Mouse (Mus musculus): ENCODE measurements around the gene Net1. TPM values are rescaled to one million over a fixed set of nuclear protein-coding genes. Genes with fewer than 3 reads are reported as not detected.
A peak's percentile ranks its signal among the peaks of the same experiment; 100 is the strongest.
"Not testable (repeated sequence)": the region's sequence is repeated elsewhere in the genome, so short reads cannot be mapped to it uniquely, and the experiment has no call there.

The Net1 gene
- total RNA-seq (2021) = 10 to 100 TPM; 32.8 to 41.4 TPM
- long read RNA-seq, transcript Net1-202 (10 exons, 3,871 nt) = major isoform, 14 of 18 reads
- long read RNA-seq, partial matches to known transcripts = 3 of 18 reads
- long read RNA-seq, other reads (novel, unspliced or antisense) = 1 of 18 reads

DNA sequence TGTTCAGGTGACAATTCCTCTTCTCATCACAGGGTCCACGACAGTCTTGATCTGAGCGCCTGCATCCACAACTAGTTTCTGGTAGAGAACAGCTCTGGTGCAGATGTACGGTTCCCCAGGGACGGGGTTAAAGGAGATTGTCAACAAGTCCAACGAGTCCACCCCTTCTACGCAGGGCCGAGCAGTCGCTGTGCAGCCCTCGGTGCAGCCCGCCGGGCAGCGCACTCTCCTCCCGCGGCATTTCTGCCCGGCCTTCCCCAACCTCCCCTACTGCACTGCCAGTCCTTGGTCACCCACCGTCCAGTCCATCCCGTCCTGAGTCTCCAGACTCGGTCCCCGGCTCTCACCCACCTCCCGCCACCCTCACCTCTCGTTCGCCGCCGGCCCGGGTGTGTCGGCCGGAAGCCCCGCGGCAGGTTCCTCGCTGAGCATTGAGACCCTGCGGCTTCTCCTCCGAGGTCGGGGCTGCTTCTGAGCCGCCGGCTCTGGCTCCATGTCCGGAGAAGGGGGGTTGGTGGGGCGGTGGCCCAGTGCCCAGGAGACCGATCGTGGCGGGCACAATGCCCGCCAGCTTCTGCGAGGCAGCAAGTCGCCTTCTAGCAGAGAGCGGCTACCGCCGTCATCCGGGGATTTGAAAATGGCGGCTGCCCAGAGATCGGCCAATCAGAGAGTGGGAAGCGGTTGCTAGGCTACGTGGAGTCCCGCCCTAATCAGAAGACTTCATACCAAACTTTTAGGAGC lies at the start of gene Net1, which contains the start of gene Tubal3:
Net1 (minus strand) TSS at position 650 of the 741 bp plus-strand sequence.
Tubal3 (plus strand) TSS at position 704 of the 741 bp plus-strand sequence.
- DNase-seq (ENCODE audit: low spot score in 2 of 2) = peak; percentile 71 to 91

DNA sequence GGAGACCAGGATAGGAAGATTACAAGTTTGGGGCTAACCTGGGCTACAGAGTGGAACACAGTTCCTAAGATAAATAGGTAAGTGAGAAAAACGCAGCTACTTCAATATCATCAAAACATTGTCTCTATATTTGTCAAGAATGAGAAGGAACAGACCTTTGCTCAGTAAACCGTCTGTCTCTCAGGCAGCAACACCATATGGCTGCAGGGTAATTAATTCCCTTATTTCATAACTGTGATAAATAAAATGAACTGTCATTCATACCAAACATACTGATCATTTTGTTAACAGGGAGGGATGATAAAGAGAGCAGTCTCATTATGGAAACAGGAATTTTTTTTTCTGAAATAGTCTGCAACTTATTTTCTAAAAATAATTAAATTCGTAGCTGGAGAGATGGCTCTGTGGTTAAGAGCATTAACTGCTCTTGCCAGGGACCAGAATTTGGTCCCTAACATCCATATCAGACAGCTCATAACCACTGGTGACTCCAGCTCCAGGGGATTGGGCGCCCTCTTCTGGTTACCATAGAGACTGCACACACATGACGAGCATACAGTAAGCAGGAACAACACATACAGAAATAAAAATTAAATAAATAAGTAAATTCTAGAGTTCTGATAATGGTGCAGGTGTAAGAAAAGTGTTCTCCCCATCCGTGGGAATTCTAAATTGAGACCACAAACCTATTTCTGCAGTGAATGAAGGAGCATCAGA lies 33.3 kb upstream of the Net1 start:
- peak in 1 of 2 experiments; percentile 61 for DNase-seq (ENCODE audit: low spot score in 2 of 2)

DNA sequence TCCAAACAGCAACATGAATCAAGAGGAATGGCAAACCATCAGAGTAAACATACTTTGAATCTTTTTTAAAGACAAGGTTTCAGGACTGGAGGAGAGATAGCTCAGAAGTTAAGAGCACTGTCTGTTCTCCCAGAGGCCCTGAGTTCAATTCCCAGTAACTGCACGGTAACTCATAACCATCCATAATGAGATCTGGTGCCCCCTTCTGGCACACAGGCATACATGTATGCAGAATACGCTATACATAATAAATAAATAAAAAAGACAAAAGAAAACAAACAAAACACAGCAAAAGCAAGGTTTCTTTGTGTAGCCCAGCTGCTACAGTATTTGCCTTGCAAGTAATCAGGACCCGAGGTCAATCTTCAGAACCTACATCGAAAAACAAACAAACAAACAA lies 31.5 kb upstream of the Net1 start:
- DNase-seq (ENCODE audit: low spot score in 2 of 2) = no peak

DNA sequence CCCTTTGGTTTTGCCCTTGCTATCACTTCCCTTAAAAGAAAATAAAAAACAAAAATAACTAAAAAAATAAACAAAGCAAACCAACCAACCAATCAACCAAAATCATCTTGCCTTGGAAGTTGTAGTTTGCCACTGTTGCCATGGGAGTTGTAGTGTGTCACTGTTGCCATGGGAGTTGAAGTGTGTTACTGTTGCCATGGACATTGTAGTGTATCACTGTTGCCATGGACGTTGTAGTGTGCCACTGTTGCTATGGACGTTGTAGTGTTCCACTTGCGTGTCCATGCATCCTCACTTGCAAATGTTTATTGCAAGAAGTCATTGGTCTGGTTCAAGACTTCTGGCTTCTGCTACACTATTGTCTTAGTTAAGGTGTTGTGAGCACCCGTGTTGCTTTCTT lies 29.2 kb upstream of the Net1 start:
- no peak for DNase-seq (ENCODE audit: low spot score in 2 of 2)

DNA sequence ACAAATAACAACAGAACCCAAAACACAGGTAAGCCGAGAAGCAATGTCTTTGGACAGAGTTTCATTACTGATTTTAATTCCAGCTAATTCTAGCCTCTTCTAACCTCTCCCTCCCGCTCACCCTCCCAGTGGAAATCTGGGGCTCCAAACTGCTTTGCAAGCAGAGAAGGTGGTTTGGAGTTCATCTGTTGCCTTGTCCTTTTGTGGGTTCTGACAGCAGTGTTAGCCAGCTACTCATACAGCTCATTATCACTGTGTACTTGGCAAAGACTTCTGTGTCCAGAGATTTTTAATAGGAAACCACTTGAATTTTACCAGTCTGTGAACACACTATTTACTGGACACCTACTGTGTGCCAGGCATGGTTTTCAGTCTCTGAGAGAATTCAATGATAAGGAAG lies 27.2 kb upstream of the Net1 start, which contains the start of gene Ucn3:
Ucn3 (minus strand) TSS at position 101 of the 400 bp plus-strand sequence.
- DNase-seq (ENCODE audit: low spot score in 2 of 2) = no peak

DNA sequence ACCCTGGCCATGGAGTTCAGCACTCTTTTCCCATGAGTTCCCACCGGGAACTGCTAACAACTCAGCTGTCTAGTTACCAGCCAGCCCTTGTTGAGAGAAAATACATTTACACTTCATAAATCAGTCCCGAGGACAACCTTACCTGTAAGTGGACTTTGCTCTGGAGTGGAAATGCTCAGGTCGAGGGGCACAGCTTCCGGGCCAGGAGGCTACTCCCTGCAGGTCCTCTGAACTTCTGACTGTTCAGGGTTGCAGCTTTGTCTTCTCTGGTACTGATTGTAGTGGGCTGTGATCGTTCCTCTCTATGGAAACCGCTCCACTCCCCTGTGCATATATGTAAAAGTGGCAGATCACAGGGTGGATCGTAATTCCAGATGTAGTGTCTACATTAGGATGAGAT lies 26.7 kb upstream of the Net1 start:
- no peak for DNase-seq (ENCODE audit: low spot score in 2 of 2)

DNA sequence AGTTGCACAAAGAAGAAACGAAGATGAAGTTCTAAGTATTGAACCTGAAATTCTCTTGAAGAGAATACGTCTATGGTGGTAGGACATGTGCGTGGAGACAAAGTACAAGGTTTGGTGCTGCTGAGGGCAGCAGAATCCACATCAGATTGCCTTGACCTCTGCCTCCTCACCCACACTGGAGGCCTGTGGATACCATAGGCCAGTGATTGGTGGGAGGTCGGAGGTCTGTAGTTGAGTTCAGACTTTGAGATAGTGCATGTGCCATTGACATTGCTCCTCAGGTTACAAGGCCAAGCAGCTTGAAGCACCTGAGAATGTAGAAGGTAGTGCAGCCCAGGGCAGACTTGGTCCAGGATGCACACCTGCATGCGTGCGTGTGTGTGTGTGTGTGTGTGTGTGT lies 8.0 kb upstream of the Net1 start:
- DNase-seq (ENCODE audit: low spot score in 2 of 2) = no peak

DNA sequence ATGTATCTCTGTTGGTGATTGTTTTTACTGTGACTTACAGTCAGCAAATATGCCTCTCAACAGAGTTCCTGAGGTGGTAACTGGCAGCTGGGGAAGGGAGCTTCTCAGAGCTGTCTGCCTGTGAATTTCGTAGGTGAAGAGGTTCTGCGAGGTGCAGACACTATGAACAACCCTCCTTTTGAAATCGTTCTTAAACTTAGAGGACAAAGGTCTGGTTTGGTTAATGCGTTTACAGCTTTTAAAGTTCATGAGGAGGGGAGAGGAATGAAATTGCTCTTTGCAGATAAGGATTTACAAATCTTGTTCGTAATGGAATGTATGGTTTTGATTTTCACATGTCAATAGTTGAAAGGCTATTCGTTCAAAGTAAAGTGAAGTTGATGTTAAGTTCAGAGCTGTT lies 7.6 kb upstream of the Net1 start:
- no peak for DNase-seq (ENCODE audit: low spot score in 2 of 2)

DNA sequence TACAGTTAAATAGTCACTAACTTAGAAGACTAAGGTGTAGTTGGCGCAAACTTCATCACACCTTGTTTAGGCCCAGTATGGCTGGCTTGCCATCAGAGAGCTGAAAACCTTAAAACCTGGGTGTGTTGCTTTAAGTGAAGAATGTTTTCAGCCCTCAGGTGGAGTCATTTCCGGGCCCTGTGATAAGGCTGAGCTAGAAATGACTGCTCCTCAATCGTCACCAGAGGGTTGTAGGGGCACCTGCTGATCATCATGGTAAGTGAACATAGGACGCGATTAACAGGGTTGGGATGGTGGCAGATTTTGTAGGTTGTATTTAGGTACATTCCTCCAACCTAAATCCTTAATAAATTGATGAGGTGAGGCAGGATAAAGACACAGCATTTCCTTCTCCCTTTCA lies 6.5 kb upstream of the Net1 start:
- DNase-seq (ENCODE audit: low spot score in 2 of 2) = no peak

DNA sequence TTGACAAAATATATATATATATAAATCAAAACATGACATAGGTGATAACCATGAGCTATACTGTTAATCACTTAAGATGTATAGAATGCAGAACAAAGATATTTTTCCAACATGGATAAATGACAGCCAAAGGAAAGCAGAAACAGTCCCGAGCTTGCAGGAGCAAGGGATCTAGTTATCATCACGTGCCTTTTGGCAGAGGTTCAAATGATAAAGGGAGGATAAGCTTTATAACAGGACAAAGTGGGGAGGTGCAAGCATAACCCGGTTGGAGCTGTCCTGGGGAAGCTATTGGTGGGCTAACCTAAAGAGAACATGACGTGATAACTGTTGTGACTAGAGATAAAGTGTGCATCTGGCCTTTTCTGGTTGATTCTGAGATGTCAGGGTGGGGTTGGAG lies 4.5 kb downstream of the Net1 start:
- DNase-seq (ENCODE audit: low spot score in 2 of 2) = no peak

DNA sequence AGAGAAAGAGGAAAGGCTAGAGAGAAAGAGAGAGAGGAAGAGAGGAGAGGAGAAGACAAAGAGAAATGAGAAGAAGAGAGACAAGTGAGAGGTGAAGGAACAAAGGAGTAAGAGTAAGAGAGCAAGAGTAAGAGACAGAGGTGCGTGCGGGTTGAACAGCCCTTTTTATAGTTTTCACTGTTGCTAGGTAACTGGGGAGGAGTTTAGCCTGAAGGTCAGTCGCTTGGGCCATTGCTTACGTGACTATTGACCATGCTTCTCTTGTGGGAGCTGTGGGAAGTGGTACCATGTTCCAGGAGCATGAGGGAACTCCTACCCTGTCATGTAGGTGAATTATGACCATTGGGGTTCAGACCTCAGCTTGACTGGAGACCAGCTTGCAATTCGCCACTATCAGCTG lies 7.7 kb downstream of the Net1 start:
- DNase-seq (ENCODE audit: low spot score in 2 of 2) = no peak

DNA sequence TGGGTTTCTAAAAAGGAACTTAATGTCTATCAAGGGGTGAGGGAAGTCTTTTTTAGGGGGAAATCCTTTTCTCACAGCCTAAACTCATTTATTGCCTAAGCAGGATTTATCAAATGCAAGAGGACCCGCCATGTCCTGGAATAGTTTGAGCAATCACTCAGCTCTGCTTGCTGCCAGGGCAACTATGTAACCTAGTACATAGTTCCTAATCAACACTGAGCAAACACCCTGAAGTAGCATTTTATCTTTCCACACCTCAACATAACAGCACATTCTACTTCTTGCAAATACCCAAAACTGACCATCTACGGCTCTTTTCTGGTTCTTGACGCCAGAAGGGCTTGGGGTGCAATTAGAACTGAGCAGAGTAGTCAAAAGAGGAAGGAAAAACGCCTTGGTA lies 9.8 kb downstream of the Net1 start:
- no peak for DNase-seq (ENCODE audit: low spot score in 2 of 2)

DNA sequence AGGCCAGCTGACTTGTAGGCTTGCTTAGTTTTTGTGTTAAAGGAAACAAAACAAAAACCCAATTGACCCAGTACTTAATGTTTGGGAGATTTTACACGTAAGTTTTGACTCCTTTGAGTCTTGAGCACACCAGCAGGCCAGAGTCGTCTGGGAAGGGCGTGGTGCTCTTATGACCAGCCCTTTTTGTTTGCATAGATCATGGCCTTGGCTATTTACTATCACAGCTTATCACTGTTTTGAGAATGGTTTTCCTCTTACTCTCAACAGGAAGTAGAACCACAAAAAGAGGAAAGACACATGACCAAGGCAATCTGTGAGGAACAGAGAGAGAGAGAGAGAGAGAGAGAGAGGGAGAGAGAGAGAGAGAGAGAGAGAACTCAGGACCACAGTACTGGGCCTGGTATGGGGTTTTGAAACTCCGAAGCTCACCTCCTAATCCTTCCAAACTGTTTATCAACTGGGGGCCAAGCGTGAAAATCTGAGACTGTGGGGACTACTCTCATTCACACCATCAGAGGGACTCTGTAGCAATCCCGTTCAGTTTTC lies 10.8 kb downstream of the Net1 start:
- DNase-seq (ENCODE audit: low spot score in 2 of 2) = no peak

DNA sequence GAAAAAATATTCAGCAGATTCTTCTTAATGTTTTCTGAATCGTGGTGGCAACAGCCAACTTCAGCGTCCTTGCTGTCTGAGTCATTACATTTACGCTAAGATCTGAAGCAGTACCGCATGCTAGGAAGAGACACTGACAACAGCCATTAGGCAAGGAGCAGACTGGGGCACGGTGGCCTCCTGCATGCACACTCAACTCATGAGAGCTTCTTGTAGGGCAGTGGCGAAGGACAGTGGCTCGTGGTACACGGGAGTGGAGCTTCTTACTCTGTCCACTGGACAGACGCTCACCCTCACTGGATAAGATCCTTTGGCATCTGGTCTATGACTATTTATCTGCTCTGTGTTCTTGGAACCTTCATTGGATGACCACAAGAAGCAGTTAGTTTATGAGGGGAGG lies 18.7 kb downstream of the Net1 start:
- no peak for DNase-seq (ENCODE audit: low spot score in 2 of 2)

DNA sequence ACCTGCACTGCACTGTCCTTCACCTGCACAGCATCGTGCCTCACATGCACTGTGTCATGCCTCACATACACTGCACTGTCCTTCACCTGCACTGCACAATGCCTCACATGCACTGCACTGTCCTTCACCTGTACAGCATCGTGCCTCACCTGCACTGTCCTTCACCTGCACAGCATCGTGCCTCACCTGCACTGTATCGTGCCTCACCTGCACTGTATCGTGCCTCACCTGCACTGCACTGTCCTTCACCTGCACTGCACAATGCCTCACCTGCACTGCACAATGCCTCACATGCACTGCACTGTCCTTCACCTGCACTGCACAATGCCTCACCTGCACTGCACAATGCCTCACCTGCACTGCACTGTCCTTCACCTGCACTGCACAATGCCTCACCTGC lies 19.8 kb downstream of the Net1 start:
- DNase-seq (ENCODE audit: low spot score in 2 of 2) = not testable (repeated sequence)

DNA sequence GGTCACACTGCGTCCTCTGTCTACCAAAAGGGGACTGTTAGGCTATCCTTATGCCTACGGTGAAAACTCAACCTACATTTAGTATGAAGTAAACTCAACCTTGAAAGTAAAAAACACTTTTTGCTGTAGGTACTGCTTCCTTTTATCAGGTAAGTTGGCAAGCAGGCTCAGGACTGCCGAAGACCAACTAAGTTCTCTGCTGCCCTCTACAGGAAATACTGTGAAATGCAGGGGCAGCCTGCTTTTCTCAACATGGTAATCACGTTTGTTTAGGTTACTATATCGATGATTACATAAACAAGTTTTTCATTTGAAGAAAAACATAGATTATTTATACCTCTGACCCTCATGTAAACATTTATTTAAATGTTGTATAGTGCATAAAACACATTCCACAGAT lies 21.1 kb downstream of the Net1 start:
- peak; percentile 47 to 86 for DNase-seq (ENCODE audit: low spot score in 2 of 2)

DNA sequence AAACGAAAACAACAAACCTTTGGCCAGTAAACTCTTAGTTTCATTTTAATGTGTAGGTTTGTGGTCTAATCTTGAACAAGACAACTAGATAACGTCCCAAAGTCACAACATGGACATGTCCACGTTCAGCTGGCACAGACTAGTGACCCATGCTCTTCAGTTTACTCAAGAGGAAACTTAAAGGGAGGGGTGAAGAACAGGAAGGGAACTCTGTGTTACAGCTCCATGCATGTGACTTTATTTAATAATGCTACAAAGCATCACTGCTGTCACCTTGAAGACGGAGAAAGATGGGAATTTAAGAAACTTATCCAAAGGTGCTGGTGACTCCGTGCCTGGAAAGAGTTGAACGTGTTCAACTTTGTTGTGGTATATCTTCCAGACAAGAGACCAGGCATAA lies 22.0 kb downstream of the Net1 start:
- no peak for DNase-seq (ENCODE audit: low spot score in 2 of 2)

DNA sequence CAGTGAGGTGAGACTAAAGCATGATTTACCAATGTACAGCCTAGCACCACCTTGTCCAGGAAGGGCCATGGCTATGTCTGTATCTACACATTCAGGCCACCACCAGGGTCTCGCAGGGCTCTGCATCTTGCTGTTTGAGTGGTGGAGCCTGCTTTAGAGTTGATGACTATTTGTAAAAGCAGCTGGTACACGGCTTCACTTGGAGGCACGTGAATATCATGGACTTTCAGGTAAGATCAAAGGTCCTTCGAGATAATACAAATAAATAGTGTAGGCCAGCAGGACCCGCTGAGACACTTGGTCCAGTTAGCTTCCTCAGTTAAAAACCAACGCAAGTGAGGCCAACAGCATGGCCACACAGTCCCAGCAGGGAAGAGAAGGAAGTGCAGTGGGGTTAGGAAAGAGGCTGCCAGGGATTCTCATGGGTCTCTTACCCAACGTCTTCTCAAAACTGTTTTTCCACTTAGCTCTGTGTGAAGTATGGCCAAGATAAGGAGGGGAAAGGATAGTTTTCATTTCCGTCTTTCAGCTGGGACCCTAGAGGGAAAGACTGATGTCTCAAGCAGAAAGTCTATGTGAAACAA lies 22.5 kb downstream of the Net1 start:
- DNase-seq (ENCODE audit: low spot score in 2 of 2) = no peak

DNA sequence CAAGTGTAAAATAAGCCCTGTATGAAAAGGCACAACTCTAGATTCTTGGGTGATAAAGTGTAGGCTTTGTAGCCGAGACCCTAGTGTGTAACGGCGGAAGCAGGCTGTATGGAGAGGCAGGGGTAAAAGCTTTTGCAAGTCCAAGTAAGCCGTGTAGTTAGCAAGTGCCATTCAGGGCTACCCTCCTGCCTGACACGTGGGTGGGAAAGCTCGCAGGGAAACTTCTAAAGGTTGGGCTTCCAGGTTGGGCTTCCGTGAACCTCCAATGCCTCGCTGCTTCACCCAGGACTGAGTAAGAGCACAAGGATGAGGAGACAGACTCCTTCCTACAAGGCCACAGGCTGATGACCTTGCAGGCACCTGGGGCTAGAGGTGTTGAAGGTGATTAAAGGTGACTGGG lies 23.5 kb downstream of the Net1 start:
- DNase-seq (ENCODE audit: low spot score in 2 of 2) = no peak

DNA sequence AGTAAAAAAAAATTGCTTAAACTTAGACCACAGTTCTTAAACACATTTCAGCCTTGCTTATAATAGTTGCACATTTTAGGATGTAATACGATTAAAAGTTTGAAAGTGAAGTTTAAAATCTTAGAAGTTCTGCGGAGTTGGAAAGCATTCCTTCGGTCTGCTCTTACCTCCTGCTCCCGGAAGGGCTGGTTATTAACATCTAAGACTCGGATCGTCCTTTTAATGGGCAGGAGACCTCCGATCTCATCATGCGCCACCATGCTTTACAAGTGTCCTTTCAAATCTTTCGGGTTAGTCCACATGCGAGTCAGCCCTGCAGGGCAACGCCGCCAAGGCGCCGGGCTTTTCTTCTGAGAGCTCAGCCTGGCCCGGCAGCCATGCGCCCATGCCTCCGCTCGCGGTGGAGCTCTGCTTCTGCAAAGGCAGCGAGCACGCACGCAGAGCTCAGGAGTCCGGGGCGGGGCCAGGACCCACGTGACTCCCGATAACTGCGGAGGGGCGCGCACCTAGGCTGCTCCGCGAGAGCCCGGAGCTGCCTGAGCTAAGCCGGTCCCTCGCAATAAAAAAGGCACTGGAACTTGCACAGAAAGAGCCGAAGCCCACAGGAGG lies 24.8 kb downstream of the Net1 start:
- peak; percentile 82 to 90 for DNase-seq (ENCODE audit: low spot score in 2 of 2)

DNA sequence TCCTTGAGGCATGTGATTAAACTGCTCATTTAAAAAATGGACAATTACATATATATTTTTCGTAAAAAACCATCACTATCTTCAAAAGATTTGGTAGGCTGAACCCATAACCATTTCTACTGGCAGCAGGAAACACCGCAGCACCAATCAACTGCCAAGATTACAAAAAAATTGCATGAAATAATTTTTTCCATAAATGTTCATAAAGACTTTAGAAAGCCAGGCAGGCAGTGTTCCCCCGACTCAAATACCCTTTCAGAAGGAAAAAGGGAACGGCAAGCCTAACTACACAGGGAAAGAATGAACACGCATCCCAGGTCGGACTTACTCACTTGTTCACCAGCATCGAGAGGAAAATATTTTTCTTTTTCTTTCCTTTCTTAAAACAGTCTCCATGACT lies 25.4 kb downstream of the Net1 start:
- DNase-seq (ENCODE audit: low spot score in 2 of 2) = no peak

All from layer of hippocampus, adult 18-20 months (tissue).